In genomic region chr4:131916425-131916824, GRCm38 (mm10) we compare ENCODE assay signal across 9 mouse cellular contexts. TPM values are rescaled to one million over a fixed set of nuclear protein-coding genes. Genes with fewer than 3 reads are reported as not detected.
DNase-seq lines count a peak whose midpoint lies in the region; ATAC-seq lines count a peak whose summit lies in the region.
"Had no signal": no experiment of that assay in that cellular context is flagged by ENCODE, and none has a peak within 500 bp of the region (broad histone marks: within the 10 kb centered on the region; RNA-seq: fewer than 3 reads in every experiment).

No protein-coding gene starts in this region.

- H3K4me2 ChIP-seq in liver, embryonic 12.5 days: peak overlapping the region; percentile 20; the same call in 1 of the 2 replicates

- 7% methylated on average over 15 of the region's 15 CpGs for WGBS in liver, embryonic 12.5 days (ENCODE audit: insufficient replicate concordance)

- no peaks in the 10 kb centered on the region for H3K9me3 ChIP-seq in liver, embryonic 12.5 days (replicated peaks)

- 0 out of 2 replicates have a peak, but pooled peaks cover 3% of the 10 kb centered on the region for H3K36me3 ChIP-seq in liver, embryonic 12.5 days

- H3K4me3 ChIP-seq in liver, embryonic 12.5 days: peak overlapping the region; percentile 0; the same call in 1 of the 2 replicates
- H3K4me3 ChIP-seq: erythroblast, embryonic 14.5 days had no signal

- no peak overlapping the region for H3K9ac ChIP-seq in liver, embryonic 12.5 days

- peaks cover 100% of the 10 kb centered on the region for H3K27me3 ChIP-seq in liver, embryonic 12.5 days (replicated peaks)

- H3K4me1 ChIP-seq in liver, embryonic 12.5 days: peaks cover 43% of the 10 kb centered on the region

- peak; percentile 52 for ATAC-seq in liver, embryonic 12.5 days
- 0 out of 2 replicates have a peak, but pooled peaks have one; percentile 21 for ATAC-seq in neutrophil, adult 5-6 weeks (ENCODE audit: extremely low read depth, insufficient number of reproducible peaks, low FRiP score, poor library complexity, severe bottlenecking)

- peak; percentile 79 for DNase-seq in 416B (ENCODE audit: low read depth)
- peak; percentile 67 for DNase-seq in T-cell, adult 2 months (ENCODE audit: low spot score)
- peak; percentile 86 for DNase-seq in embryo, embryonic 10 days (ENCODE audit: low spot score)
- peak; percentile 98 for DNase-seq in heart, adult 11 months
- peak; percentile 87 for DNase-seq in kidney, postnatal 14 days
- DNase-seq in thymus, postnatal 14 days: peak; percentile 80

- no peak overlapping the region for H3K27ac ChIP-seq in liver, embryonic 12.5 days

RNA-seq across cellular contexts. Expression of gene Tmem200b, which starts 5.1 kb away (rescaled TPM):
- 0.81 and 1.3 TPM in 2 replicates for polyA plus RNA-seq in liver, embryonic 12.5 days (2016; fragmentation: Nextera tagmentation; extraction: Ambion mirVana)
- total RNA-seq in neutrophil, adult 5-6 weeks (2017): not detected in 2 replicates
- polyA plus RNA-seq: erythroblast, embryonic 14.5 days had no signal

RNA-seq across cellular contexts. Expression of gene Srsf4, which starts 43.0 kb away (rescaled TPM):
- polyA plus RNA-seq in liver, embryonic 12.5 days (2016; fragmentation: Nextera tagmentation; extraction: Ambion mirVana): 94.9 and 97.5 TPM in 2 replicates
- 65.4 and 66.6 TPM in 2 replicates for total RNA-seq in neutrophil, adult 5-6 weeks (2017)
